Mouse (Mus musculus) forebrain, embryonic 15.5 days (tissue): ENCODE measurements around the gene Amigo3. TPM values are rescaled to one million over a fixed set of nuclear protein-coding genes. Genes with fewer than 3 reads are reported as not detected.

Experiments
- ATAC-seq: fragments of 200-750 bp; cut with Nextera tagmentation; replicated peaks from 2 replicates; pipeline ENCODE4 v1.8.0; 2017; ENCODE audit warnings: mild to moderate bottlenecking, moderate TSS enrichment, moderate library complexity
- H3K27ac ChIP-seq: fragments of 300-500 bp; sonication (generic); replicated peaks from 2 replicates; pipeline ENCODE4 v1.5.1; 2015; ENCODE audit warnings: mild to moderate bottlenecking, inconsistent platforms
- H3K27me3 ChIP-seq: fragments of 300-500 bp; sonication (generic); 2 replicates; pipeline ENCODE4 v1.6.1; 2015; ENCODE audit warnings: inconsistent platforms
- H3K36me3 ChIP-seq: fragments of 300-500 bp; sonication (generic); 2 replicates; pipeline ENCODE4 v1.6.1; 2015; ENCODE audit warnings: mild to moderate bottlenecking, inconsistent platforms
- H3K4me1 ChIP-seq: fragments of 300-500 bp; sonication (generic); 2 replicates; pipeline ENCODE4 v1.6.1; 2015; ENCODE audit warnings: inconsistent platforms
- H3K4me2 ChIP-seq: fragments of 300-500 bp; sonication (generic); replicated peaks from 2 replicates; pipeline ENCODE4 v1.6.1; 2015; ENCODE audit warnings: mild to moderate bottlenecking, inconsistent platforms
- H3K4me3 ChIP-seq: fragments of 300-500 bp; sonication (generic); 2 replicates; pipeline ENCODE4 v1.5.1; 2015; ENCODE audit warnings: mild to moderate bottlenecking, inconsistent platforms
- H3K9ac ChIP-seq: fragments of 300-500 bp; sonication (generic); replicated peaks from 2 replicates; pipeline ENCODE4 v1.6.1; 2015; ENCODE audit warnings: mild to moderate bottlenecking, inconsistent platforms
- H3K9me3 ChIP-seq: fragments of 300-500 bp; sonication (generic); 2 replicates; pipeline ENCODE4 v1.6.1; 2016; ENCODE audit warnings: inconsistent platforms
- WGBS: fragments of 180-500 bp; shearing (Covaris S2); methylation state at CpG from one replicate; pipeline ENCODE4 v1.1.7; 2015; ENCODE audit warnings: mixed read lengths; 5-methylcytosine and 5-hydroxymethylcytosine counted together
- polyA plus RNA-seq: library from polyadenylated mRNA; unstranded; fragments of >200 nt; fragmentation: Nextera tagmentation; extraction: Ambion mirVana; gene quantifications from 2 replicates; pipeline ENCODE4 v1.2.1, GENCODE M21; 2015

Gene Amigo3
- polyA plus RNA-seq, 1 experiment from 2014 or later, result 3.2 TPM

DNA sequence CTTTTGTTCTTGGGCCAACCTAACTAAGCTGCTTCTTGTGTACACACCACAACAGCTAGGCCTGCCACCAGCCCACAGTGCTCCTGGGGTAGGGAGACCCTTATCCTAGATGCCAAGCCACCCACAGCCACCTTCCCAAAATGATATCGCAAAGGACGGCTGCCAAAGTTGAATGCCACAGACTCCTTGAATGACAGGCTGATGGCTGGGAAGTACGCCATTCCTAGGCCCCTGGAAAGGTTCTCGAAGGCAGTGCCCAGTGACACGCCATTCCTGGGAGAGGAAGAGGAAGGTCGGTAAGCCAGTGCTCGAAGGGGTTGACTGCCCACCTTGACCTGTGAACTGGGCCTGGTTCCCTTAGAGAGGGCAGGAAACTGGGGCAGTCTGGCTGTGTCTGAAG, 16.6 kb downstream of the Amigo3 start:
- H3K9me3 ChIP-seq, result no peaks in the 10 kb centered on the region

DNA sequence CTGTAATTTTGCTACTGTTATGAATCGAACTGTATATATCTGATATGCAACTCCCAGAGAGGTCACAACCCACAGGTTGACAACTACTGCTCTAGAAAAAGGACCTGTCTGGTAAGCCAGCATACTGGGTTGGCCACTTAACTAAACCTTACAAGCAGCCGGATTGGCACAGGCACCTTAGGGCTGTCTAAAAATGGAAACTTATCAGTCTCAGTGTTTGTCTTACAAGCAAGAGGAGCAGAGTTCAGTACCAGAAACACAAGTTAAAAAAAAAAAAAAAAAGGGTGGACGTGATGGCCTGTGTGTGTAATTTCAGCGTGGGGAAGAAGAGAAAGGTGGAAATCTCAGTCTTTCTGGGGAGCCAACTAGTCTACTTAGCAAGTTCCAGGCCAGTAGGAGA, 18.8 kb downstream of the Amigo3 start:
- Histone ChIP-seq H3K9me3 (no peaks in the 10 kb centered on the region), H3K4me2 (no peak overlapping the region), H3K4me1 (no peaks in the 10 kb centered on the region), H3K4me3 (no peak overlapping the region), H3K9ac (no peak overlapping the region), H3K27ac (no peak overlapping the region), H3K27me3 (no peaks in the 10 kb centered on the region), H3K36me3 (peaks cover 15% of the 10 kb centered on the region; the same call in 1 of the 2 replicates)
- ATAC-seq, result no peak
- 87% methylated on average over 4 of the region's 4 CpGs for WGBS

More for the DNA sequence above, 16.6 kb downstream of the Amigo3 start:
- H3K4me2 ChIP-seq, result no peak overlapping the region
- no peak overlapping the region for H3K4me3 ChIP-seq
- ATAC-seq, result no peak
- 90% methylated on average over 7 of the region's 7 CpGs for WGBS
- H3K27me3 ChIP-seq, result no peaks in the 10 kb centered on the region
- no peaks in the 10 kb centered on the region for H3K4me1 ChIP-seq
- H3K9ac ChIP-seq, result no peak overlapping the region
- H3K27ac ChIP-seq, result no peak overlapping the region
- H3K36me3 ChIP-seq, result peaks cover 15% of the 10 kb centered on the region; the same call in 1 of the 2 replicates

DNA sequence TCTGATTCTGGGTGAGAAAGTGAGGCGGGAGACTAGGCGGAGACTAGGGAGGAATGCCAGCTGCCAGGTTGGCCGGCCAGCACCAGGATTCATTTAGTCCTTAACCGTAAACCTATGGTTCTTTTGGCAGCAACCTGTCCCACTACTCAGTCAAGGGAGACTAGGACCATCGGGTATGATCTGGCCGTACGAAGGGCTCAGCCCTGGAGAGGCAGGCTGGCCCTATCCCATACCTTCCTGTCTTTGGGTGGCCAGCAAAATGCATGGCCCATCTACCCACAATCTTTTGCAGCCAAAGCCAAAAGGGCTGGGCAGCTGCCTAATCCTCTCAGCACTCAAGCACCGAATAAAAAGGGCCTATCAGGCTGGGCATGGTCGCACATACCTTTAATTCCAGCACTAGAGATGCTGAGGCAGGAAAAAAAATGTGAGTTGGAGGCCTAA, 19.5 kb downstream of the Amigo3 start:
- peak overlapping the region; percentile 24; the same call in 1 of the 2 replicates for H3K9ac ChIP-seq
- no peak for ATAC-seq

DNA sequence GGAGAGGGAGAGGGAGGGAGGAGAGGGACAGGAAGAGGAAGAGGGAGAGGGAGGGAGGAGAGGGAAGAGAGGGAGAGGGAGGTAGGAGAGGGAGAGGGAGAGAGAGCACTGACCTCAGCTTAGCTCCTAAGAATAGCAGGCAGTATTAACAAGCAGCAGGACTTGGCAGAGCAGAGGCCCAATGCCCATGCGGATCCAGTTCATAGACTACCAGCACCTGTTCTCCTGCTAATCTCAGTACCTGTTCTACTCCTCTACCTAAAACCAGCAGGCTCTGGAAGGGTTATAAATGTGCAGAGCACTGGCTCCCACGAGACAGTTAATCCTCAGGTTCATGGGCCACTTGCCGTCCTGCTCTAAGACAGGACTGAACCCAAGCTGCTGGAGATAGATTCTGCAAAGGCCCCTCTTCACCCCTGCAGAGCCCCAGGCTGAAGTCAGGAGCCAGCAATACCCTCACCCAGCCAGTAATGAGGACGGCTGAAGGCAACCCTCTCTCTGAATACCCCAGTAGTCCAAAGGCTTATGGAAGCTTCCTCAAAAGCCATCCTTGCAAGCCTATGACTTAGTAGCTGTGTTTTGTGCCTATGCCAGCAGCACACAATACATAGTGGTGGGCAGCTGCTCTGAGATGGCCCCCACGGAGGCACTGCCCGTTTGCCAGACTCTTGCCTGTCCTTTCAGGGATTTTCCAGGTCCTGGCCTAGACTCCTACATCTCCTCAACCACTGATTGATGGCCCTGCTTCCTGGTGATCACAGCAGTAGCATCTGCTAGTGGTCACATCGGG, 20.4 kb downstream of the Amigo3 start:
- Histone ChIP-seq H3K4me1 (peaks cover 7% of the 10 kb centered on the region), H3K27ac (no peak overlapping the region), H3K9ac (no peak overlapping the region), H3K4me2 (no peak overlapping the region), H3K9me3 (no peaks in the 10 kb centered on the region), H3K27me3 (no peaks in the 10 kb centered on the region), H3K4me3 (no peak overlapping the region), H3K36me3 (peaks cover 15% of the 10 kb centered on the region; the same call in 1 of the 2 replicates)
- no peak for ATAC-seq
- 62% methylated on average over 7 of the region's 7 CpGs for WGBS

More for the DNA sequence above, 19.5 kb downstream of the Amigo3 start:
- Histone ChIP-seq H3K4me2 (no peak overlapping the region), H3K27ac (no peak overlapping the region), H3K36me3 (peaks cover 15% of the 10 kb centered on the region; the same call in 1 of the 2 replicates), H3K4me3 (no peak overlapping the region), H3K9me3 (no peaks in the 10 kb centered on the region), H3K27me3 (no peaks in the 10 kb centered on the region), H3K4me1 (no peaks in the 10 kb centered on the region)
- WGBS, result 54% methylated on average over 9 of the region's 9 CpGs

DNA sequence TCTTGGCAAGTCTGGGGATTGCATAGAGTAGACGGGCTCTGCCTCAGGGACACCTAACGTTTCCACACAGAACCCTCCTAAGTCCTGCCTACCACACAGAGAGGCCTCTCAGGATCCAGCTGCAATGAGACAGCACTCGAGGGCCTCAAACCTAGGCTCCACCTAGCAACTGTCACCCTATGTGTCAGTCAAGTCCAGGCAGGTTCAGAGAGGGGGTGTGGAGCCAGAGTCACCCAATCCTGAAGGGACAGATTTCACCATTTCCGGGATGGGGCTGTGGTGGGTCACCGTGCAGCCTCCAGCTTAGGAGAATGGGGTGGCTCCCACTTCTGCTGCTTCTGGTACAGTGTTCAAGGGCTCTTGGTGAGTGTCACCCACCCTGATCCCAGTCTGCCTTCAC, 27.2 kb downstream of the Amigo3 start, which contains the start of gene Mst1:
Gene Mst1 (plus strand): TSS at position 269 of the 400 bp plus-strand sequence.
- Histone ChIP-seq H3K36me3 (peaks cover 7% of the 10 kb centered on the region), H3K9me3 (no peaks in the 10 kb centered on the region), H3K27ac (no peak within 1 kb of the TSS), H3K4me2 (peak within 1 kb of the TSS; percentile 80), H3K9ac (peak within 1 kb of the TSS; percentile 91), H3K27me3 (peaks cover 34% of the 10 kb centered on the region), H3K4me1 (peaks cover 20% of the 10 kb centered on the region), H3K4me3 (peak within 1 kb of the TSS; percentile 85)
- ATAC-seq, result no peak
- 80% methylated on average over 5 of the region's 5 CpGs for whole genome bisulfite sequencing

DNA sequence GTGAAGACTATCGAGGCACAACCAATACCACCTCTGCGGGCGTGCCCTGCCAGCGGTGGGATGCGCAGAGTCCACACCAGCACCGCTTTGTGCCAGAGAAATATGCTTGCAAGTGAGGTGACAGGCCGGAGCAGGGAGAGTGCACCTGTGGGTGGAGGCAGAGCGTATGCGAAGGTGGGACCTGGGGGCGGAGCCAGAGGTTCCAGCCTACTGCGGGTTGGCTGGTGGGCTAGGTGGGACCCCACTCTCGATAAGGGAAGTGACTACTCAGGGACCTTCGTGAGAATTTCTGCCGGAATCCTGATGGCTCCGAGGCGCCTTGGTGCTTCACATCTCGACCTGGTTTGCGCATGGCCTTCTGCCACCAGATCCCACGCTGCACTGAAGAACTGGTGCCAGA, 29.6 kb downstream of the Amigo3 start:
- ATAC-seq, result no peak
- no peak overlapping the region for H3K9ac ChIP-seq
- WGBS, result 5% methylated on average over 19 of the region's 19 CpGs
- H3K27ac ChIP-seq, result no peak overlapping the region
- H3K4me1 ChIP-seq, result peaks cover 20% of the 10 kb centered on the region
- H3K27me3 ChIP-seq, result peaks cover 34% of the 10 kb centered on the region
- no peaks in the 10 kb centered on the region for H3K9me3 ChIP-seq
- no peak overlapping the region for H3K4me2 ChIP-seq
- peak overlapping the region; percentile 8; the same call in 1 of the 2 replicates for H3K4me3 ChIP-seq
- H3K36me3 ChIP-seq, result peaks cover 27% of the 10 kb centered on the region

DNA sequence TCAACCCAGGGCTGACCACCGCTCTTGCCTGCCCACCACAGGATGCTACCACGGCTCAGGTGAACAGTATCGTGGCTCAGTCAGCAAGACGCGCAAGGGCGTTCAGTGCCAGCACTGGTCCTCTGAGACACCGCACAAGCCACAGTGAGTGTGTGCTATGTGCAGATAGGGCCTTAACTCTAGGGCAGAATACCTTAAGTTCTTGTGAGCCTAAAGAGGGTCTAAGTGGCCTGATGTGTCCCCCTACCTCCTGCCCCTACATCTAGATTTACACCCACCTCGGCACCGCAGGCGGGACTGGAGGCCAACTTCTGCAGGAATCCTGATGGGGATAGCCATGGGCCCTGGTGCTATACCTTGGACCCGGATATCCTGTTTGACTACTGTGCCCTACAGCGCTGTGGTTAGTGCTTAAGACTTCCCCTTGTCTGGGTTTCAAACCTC, 30.1 kb downstream of the Amigo3 start, which contains the start of gene Rnf123:
Gene Rnf123 (minus strand): TSS at position 359 of the 444 bp plus-strand sequence.
- peak within 1 kb of the TSS; percentile 8; the same call in 1 of the 2 replicates for H3K4me3 ChIP-seq
- no peak within 1 kb of the TSS for H3K27ac ChIP-seq
- peaks cover 16% of the 10 kb centered on the region for H3K4me1 ChIP-seq
- WGBS, result 32% methylated on average over 12 of the region's 12 CpGs
- no peak for ATAC-seq
- no peaks in the 10 kb centered on the region for H3K9me3 ChIP-seq
- H3K9ac ChIP-seq, result no peak within 1 kb of the TSS
- H3K36me3 ChIP-seq, result peaks cover 31% of the 10 kb centered on the region
- H3K27me3 ChIP-seq, result peaks cover 34% of the 10 kb centered on the region
- no peak within 1 kb of the TSS for H3K4me2 ChIP-seq

DNA sequence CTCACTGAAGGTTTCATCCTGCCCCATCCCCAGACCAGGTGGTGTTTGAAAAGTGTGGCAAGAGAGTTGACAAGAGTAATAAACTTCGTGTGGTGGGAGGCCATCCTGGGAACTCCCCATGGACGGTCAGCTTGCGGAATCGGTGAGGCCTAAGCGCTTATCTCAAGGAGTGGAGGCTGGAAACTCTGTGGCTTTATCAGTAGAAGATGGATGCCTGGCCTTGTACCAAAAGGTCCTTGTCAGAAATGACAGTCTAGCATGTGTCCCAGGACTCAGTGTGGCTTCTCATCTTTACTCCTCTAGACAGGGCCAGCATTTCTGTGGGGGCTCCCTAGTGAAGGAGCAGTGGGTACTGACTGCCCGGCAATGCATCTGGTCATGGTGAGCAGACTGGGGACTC, 30.6 kb downstream of the Amigo3 start:
- H3K4me2 ChIP-seq, result no peak overlapping the region
- H3K9ac ChIP-seq, result no peak overlapping the region
- H3K9me3 ChIP-seq, result no peaks in the 10 kb centered on the region
- ATAC-seq, result no peak
- H3K4me1 ChIP-seq, result peaks cover 10% of the 10 kb centered on the region
- H3K4me3 ChIP-seq, result no peak overlapping the region
- peaks cover 32% of the 10 kb centered on the region for H3K36me3 ChIP-seq
- no peak overlapping the region for H3K27ac ChIP-seq
- peaks cover 34% of the 10 kb centered on the region for H3K27me3 ChIP-seq
- 86% methylated on average over 6 of the region's 6 CpGs for WGBS

DNA sequence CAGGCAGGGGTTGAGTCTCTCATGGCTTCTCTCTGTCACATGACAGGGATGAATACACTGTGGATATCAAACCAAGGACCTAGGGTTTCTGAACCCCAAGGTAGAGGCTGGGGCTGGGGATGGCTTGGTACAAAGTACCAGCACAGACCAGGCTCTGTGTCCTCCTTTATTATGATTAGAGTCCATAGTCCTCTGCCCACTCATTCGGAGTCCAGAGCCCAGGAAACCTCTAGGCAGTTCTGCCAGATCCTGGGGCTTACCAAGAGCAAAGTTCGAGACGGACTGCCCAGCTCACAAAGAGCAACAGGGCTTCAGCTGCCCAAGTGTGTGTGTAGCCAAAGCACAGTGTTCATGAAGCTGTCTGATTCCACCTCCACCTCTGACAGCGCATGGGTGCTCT, 32.3 kb downstream of the Amigo3 start:
- no peak overlapping the region for H3K27ac ChIP-seq
- H3K4me2 ChIP-seq, result no peak overlapping the region
- ATAC-seq, result no peak
- H3K36me3 ChIP-seq, result peaks cover 48% of the 10 kb centered on the region
- no peak overlapping the region for H3K4me3 ChIP-seq
- H3K27me3 ChIP-seq, result peaks cover 34% of the 10 kb centered on the region
- no peaks in the 10 kb centered on the region for H3K9me3 ChIP-seq
- 0 out of 2 replicates have a peak, but pooled peaks cover 3% of the 10 kb centered on the region for H3K4me1 ChIP-seq
- WGBS, result 95% methylated on average over 4 of the region's 4 CpGs
- H3K9ac ChIP-seq, result no peak overlapping the region

DNA sequence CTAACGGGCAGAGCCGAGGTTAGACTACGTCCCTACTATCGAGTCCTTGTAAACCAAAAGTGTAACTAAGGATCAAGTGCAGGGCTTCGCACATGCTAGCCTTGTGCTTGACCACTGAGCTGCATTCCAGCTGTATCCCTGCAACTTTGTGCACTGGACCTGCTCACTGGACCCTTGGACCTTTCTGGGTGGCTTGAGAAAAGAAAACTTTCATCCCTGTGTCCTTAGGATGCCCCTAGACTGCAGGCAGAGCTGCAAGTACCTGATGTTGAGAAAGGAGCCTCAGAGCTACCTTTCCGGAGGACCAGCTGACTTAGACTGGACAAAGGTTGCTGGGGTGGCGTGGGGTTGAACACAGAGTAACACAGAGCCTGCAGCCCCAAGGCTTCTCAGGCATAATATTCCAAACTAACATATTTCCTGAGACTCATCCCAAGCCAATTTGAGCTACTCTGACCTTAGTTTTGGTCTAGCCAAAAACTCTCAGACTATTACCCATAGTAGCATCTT, 37.7 kb downstream of the Amigo3 start:
- no peak for ATAC-seq
- Histone ChIP-seq H3K9me3 (no peaks in the 10 kb centered on the region), H3K4me2 (no peak overlapping the region), H3K9ac (no peak overlapping the region), H3K27ac (no peak overlapping the region), H3K27me3 (no peaks in the 10 kb centered on the region), H3K4me3 (no peak overlapping the region), H3K4me1 (peaks cover 17% of the 10 kb centered on the region), H3K36me3 (peaks cover 50% of the 10 kb centered on the region)
- 97% methylated on average over 7 of the region's 7 CpGs for WGBS

DNA sequence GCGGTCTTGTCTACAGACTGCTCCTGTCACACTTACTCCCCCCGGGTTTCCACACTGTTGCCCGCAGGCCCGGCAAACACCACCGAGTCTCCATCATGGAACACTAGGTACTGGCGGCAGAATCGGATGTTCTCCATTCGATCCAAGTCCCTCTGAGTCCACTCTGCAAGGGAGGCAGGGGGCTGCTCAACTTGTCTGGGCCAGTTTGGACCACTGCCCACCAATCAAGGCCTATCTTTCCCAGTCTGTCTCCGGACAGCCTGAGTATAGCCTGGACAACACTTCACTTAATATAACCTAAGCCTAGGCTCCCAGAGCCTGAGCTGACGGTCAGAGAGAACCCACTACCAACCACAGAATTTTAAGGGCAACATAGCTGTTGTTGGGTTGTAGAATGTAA, 40.6 kb downstream of the Amigo3 start:
- peak overlapping the region; percentile 77 for H3K4me3 ChIP-seq
- no peaks in the 10 kb centered on the region for H3K27me3 ChIP-seq
- H3K9ac ChIP-seq, result peak overlapping the region; percentile 68; the same call in 1 of the 2 replicates
- no peak for ATAC-seq
- peaks cover 33% of the 10 kb centered on the region for H3K36me3 ChIP-seq
- peak overlapping the region; percentile 83; the same call in 1 of the 2 replicates for H3K27ac ChIP-seq
- H3K9me3 ChIP-seq, result no peaks in the 10 kb centered on the region
- H3K4me2 ChIP-seq, result peak overlapping the region; percentile 98
- WGBS, result 68% methylated on average over 10 of the region's 10 CpGs
- peaks cover 17% of the 10 kb centered on the region for H3K4me1 ChIP-seq
